Mouse (Mus musculus) liver, embryonic 11.5 days (tissue): ENCODE data around the gene Dtd2. TPM values are rescaled to one million over a fixed set of nuclear protein-coding genes. Genes with fewer than 3 reads are reported as not detected.

Experiments
- ATAC-seq: fragments of 200-750 bp; cut with Nextera tagmentation; replicated peaks from 2 replicates; pipeline ENCODE4 v1.8.0; 2017; ENCODE audit warnings: moderate number of reproducible peaks, mild to moderate bottlenecking, moderate TSS enrichment, moderate library complexity; ENCODE audit not compliant: low FRiP score
- DNase-seq: peaks from one replicate; pipeline ENCODE4 v3.0.0-alpha.2; 2017; ENCODE audit warnings: low spot score
- H3K27ac ChIP-seq: fragments of 300-500 bp; sonication (generic); 2 replicates; pipeline ENCODE4 v1.5.1; 2014; ENCODE audit warnings: mild to moderate bottlenecking, low read depth, low read length, control low read depth
- H3K27me3 ChIP-seq: fragments of 300-500 bp; sonication (generic); replicated peaks from 2 replicates; pipeline ENCODE4 v1.6.1; 2014; ENCODE audit warnings: low read length, mixed read lengths; ENCODE audit not compliant: control insufficient read depth, insufficient read depth
- H3K36me3 ChIP-seq: fragments of 300-500 bp; sonication (generic); 2 replicates; pipeline ENCODE4 v1.6.1; 2014; ENCODE audit warnings: mild to moderate bottlenecking, low read length, moderate library complexity, mixed read lengths; ENCODE audit not compliant: control insufficient read depth, insufficient read depth
- H3K4me1 ChIP-seq: fragments of 300-500 bp; sonication (generic); replicated peaks from 2 replicates; pipeline ENCODE4 v1.6.1; 2014; ENCODE audit warnings: low read length, mixed read lengths; ENCODE audit not compliant: control insufficient read depth, insufficient read depth
- H3K4me2 ChIP-seq: fragments of 300-500 bp; sonication (generic); 2 replicates; pipeline ENCODE4 v1.6.1; 2014; ENCODE audit warnings: mild to moderate bottlenecking, control low read depth, moderate library complexity
- H3K4me3 ChIP-seq: fragments of 300-500 bp; sonication (generic); 2 replicates; pipeline ENCODE4 v1.5.1; 2014; ENCODE audit warnings: low read depth, low read length, control low read depth
- H3K9ac ChIP-seq: fragments of 300-500 bp; sonication (generic); 2 replicates; pipeline ENCODE4 v1.6.1; 2014; ENCODE audit warnings: low read depth, low read length, control low read depth
- H3K9me3 ChIP-seq: fragments of 300-500 bp; sonication (generic); 2 replicates; pipeline ENCODE4 v1.6.1; 2016; ENCODE audit warnings: low read length, inconsistent platforms, mixed read lengths; ENCODE audit not compliant: control insufficient read depth
- WGBS: fragments of 180-500 bp; shearing (Covaris S2); extraction: QIAGEN DNeasy Blood & Tissue Kit; methylation state at CpG from one replicate; pipeline ENCODE4 v1.1.7; 2014; 5-methylcytosine and 5-hydroxymethylcytosine counted together
- polyA plus RNA-seq: library from polyadenylated mRNA; unstranded; fragments of >200 nt; fragmentation: Nextera tagmentation; extraction: Ambion mirVana; gene quantifications from 2 replicates; pipeline ENCODE4 v1.2.1, GENCODE M21; 2014

Gene Dtd2
- polyA plus RNA-seq, 1 experiment from 2014 or later, result 31.0 TPM

DNA sequence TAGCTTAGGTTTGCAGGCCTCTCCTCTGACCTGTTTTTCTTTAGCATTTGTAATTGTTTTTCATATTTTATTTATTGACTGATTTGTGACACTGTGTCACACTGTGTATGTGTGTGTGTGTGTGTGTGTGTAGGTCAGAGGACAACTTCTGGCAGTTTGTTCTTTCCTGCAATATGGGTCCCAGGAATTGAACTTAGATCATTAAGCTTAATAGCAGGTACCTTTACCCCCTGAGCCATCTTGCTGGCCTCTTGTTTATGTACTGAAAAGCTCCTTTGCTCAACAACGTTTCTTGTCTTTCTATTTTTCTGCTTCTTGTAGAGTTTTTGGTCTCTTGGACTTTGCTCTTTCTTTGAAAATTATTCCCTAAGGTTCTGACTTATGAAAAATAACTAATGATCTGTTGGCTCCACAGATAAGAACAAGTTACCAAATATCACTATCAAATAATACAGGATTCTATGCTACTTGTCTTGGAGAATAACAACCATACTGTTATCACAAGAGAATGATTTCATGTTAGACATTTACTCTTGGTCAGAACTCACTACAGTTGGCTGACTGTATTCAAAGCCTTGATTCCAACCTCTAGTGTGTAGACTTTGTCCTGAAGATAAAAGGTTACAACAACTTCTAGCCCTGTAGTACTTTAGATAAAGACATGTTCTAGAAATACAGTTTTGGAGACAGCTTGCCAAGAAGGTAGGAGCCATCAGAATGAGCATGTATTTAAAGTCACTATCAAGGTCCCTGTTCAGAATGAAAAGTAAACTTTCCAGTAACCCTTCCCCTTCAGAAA, 10.4 kb downstream of the Dtd2 start:
- H3K4me1 ChIP-seq, result 0 out of 2 replicates have a peak, but pooled peaks cover 6% of the 10 kb centered on the region
- no peaks in the 10 kb centered on the region for H3K27me3 ChIP-seq
- no peak for DNase-seq
- no peak for ATAC-seq
- no peak overlapping the region for H3K4me2 ChIP-seq
- no peak overlapping the region for H3K9ac ChIP-seq
- WGBS, result 93% methylated on average over 1 of the region's 1 CpGs
- H3K36me3 ChIP-seq, result peaks cover 19% of the 10 kb centered on the region
- no peaks in the 10 kb centered on the region for H3K9me3 ChIP-seq
- H3K4me3 ChIP-seq, result no peak overlapping the region
- H3K27ac ChIP-seq, result no peak overlapping the region

DNA sequence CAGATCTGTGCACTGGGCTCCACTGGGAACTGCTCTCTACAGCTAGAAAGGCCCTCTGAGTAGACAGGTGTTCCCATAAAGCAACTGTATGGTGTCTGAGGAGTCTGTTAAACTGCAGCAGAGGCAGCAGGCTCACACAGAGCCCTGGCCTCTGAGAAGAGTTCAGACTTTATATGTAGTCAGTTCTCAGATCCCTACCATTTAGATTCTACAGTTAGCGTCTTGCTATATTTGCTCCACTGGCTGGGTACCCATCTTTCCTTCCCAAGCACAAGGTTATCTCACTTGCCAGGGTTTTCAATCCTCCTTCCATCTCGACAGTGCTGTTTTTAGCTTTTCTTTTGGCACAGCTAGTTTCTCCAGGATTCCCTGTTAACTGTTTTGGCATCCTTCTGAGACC, 15.7 kb downstream of the Dtd2 start:
- H3K4me1 ChIP-seq, result no peaks in the 10 kb centered on the region
- no peaks in the 10 kb centered on the region for H3K27me3 ChIP-seq
- no peak overlapping the region for H3K4me2 ChIP-seq
- no peak overlapping the region for H3K9ac ChIP-seq
- 81% methylated on average over 2 of the region's 2 CpGs for WGBS
- DNase-seq, result no peak
- H3K9me3 ChIP-seq, result no peaks in the 10 kb centered on the region
- no peak for ATAC-seq
- H3K27ac ChIP-seq, result no peak overlapping the region
- no peak overlapping the region for H3K4me3 ChIP-seq
- peaks cover 16% of the 10 kb centered on the region for H3K36me3 ChIP-seq

DNA sequence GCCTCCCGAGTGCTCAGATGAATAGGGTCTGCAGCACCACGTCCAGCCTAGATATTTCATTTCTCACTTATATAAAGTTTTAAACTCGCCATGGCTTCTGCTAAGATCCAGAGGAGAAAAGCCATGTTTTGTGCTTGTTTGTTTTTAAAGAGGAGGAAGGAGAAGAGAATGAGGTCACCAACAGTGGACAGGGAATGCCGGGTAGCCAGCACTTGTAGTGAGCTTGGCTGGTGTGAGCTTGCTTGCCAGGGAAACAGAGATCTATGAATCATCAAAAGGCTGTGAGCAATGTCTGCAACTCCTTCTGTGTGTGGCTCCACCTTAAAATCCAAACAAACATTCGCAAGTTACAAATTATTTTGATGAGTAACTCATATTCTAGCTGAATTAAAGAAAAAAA, 17.8 kb downstream of the Dtd2 start:
- no peak for ATAC-seq
- no peaks in the 10 kb centered on the region for H3K9me3 ChIP-seq
- no peak overlapping the region for H3K4me3 ChIP-seq
- H3K36me3 ChIP-seq, result 0 out of 2 replicates have a peak, but pooled peaks cover 2% of the 10 kb centered on the region
- H3K4me1 ChIP-seq, result peaks cover 4% of the 10 kb centered on the region; the same call in 1 of the 2 replicates
- WGBS, result 81% methylated on average over 5 of the region's 5 CpGs
- H3K27me3 ChIP-seq, result no peaks in the 10 kb centered on the region
- DNase-seq, result no peak
- no peak overlapping the region for H3K4me2 ChIP-seq
- H3K9ac ChIP-seq, result no peak overlapping the region
- no peak overlapping the region for H3K27ac ChIP-seq

DNA sequence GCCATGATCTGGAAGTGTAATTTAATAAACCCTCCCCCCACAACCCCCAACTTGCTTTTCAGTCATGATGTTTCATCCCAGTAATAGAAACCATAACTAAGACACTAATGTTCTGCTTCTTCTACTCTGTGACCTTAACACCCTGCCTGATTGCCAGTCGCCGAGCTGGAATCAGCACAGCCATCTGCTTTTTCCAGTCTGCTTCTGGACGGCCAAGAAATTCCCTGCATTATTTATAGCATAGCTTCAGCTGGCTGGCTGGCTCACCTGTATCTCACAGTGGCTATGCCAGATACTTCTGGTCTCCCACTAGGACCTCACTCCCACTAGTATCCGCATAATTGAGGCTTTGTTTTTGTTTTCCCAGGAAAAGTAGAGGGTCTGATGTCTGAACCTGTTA, 20.5 kb downstream of the Dtd2 start:
- Histone ChIP-seq H3K4me1 (peaks cover 4% of the 10 kb centered on the region; the same call in 1 of the 2 replicates), H3K9ac (no peak overlapping the region), H3K36me3 (0 out of 2 replicates have a peak, but pooled peaks cover 2% of the 10 kb centered on the region), H3K27ac (no peak overlapping the region), H3K27me3 (no peaks in the 10 kb centered on the region), H3K4me3 (no peak overlapping the region), H3K9me3 (no peaks in the 10 kb centered on the region), H3K4me2 (no peak overlapping the region)
- 60% methylated on average over 4 of the region's 4 CpGs for WGBS
- ATAC-seq, result no peak
- no peak for DNase-seq

DNA sequence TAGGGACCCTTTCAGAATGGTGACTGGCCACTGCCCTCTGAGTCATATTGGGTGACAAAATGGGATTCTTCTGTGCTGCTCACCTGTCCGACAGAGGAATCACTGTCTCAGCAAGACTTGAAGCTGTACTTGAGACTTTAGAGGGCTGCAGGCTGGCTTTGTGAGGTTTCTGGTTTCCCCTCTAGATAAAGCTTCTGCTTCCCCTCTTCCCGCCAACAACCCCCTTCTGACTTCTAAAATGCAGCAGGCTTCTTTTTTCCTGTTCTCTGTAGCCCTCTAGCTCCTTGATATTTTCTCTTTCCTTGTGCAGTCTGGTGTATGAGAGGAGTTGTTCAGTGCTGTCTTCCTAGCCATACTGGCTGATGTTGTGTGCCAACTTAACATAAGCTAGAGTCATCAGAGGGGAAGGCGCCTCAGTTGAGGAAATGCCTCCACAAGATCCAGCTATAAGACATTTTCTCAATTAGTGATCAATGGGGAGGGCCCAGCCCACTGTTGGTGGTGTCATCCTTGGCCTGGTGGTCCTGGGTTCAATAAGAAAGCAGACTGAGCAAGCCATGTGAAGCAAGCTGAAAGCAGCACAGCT, 21.0 kb downstream of the Dtd2 start:
- Histone ChIP-seq H3K4me3 (no peak overlapping the region), H3K27me3 (no peaks in the 10 kb centered on the region), H3K4me1 (peaks cover 4% of the 10 kb centered on the region; the same call in 1 of the 2 replicates), H3K36me3 (0 out of 2 replicates have a peak, but pooled peaks cover 2% of the 10 kb centered on the region), H3K9me3 (no peaks in the 10 kb centered on the region), H3K4me2 (no peak overlapping the region), H3K9ac (no peak overlapping the region), H3K27ac (no peak overlapping the region)
- 62% methylated on average over 3 of the region's 3 CpGs for WGBS
- DNase-seq (no peak), ATAC-seq (no peak)

DNA sequence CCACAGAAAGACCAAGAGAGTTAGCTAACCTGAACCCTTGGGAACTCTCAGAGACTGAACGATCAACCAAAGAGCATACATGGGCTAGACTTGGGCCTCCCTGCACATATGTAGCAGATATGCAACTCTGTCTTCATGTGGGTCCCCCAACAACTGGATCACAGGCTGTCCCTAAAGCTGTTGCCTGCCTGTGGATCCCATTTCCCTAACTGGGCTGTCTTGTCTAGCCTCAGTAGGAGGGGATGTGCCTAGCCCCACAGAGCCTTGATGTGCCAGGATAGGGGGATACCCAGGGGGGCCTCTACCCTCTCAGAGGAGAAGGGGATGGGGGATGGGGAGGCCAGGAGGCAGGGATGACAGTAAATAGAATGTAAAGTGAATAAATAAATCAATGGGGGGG, 22.7 kb downstream of the Dtd2 start:
- Histone ChIP-seq H3K27me3 (no peaks in the 10 kb centered on the region), H3K4me1 (peaks cover 4% of the 10 kb centered on the region; the same call in 1 of the 2 replicates), H3K36me3 (0 out of 2 replicates have a peak, but pooled peaks cover 2% of the 10 kb centered on the region), H3K9ac (no peak overlapping the region), H3K4me2 (no peak overlapping the region), H3K4me3 (no peak overlapping the region), H3K27ac (no peak overlapping the region), H3K9me3 (no peaks in the 10 kb centered on the region)
- WGBS, result 67% methylated on average over 1 of the region's 1 CpGs
- DNase-seq (no peak), ATAC-seq (no peak)

DNA sequence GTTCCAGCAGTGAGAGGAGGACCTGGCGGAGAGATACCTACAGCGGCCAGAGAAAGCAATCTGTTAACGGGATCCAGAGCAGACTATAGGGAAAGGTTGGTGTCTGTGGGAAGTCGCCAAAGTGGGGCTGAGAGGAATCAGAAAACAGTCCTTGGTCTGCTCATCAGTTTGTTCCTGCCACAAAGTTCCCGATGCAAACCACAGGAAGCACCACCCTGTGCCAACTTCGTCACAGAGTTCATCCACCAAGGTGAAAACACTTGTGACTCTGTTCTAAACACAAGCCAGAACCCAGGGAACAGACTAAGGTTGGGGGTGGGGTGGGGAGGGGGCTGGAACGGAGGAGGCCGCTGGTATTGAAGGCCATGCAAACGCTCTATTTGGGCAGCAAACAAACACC, 29.8 kb downstream of the Dtd2 start:
- no peaks in the 10 kb centered on the region for H3K27me3 ChIP-seq
- ATAC-seq (no peak), DNase-seq (no peak)
- no peaks in the 10 kb centered on the region; the same call in 1 of the 2 replicates for H3K9me3 ChIP-seq
- no peak overlapping the region for H3K4me2 ChIP-seq
- 60% methylated on average over 9 of the region's 9 CpGs for WGBS
- no peak overlapping the region for H3K9ac ChIP-seq
- H3K36me3 ChIP-seq, result no peaks in the 10 kb centered on the region
- no peak overlapping the region for H3K4me3 ChIP-seq
- no peak overlapping the region for H3K27ac ChIP-seq
- H3K4me1 ChIP-seq, result no peaks in the 10 kb centered on the region

DNA sequence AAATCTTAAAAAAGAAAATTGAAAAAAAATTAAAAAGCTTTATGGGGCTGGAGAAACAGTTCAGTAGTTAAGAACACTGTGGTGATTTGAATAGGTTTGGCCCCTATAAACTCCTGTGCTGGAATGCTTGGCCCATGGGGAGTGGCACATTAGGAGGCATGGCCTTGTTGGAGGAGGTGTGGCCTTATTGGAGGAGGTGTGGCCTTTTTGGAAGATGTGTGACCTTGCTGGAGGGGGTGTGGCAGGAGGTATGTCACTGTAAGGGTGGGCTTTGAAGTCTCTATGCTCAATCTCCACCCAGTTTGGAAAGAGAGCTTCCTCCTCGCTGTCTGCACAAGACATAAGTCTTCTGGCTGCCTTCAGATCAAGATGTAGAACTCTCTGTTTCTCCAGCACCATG, 31.9 kb downstream of the Dtd2 start:
- no peak for ATAC-seq

More for the DNA sequence above, 31.9 kb downstream of the Dtd2 start:
- DNase-seq, result no peak
- Histone ChIP-seq H3K4me2 (no peak overlapping the region), H3K27ac (no peak overlapping the region), H3K27me3 (no peaks in the 10 kb centered on the region), H3K36me3 (no peaks in the 10 kb centered on the region), H3K9ac (no peak overlapping the region), H3K9me3 (no peaks in the 10 kb centered on the region; the same call in 1 of the 2 replicates), H3K4me3 (no peak overlapping the region), H3K4me1 (0 out of 2 replicates have a peak, but pooled peaks cover 2% of the 10 kb centered on the region)
- WGBS, result 82% methylated on average over 1 of the region's 1 CpGs
